Mouse (Mus musculus): ENCODE data around the gene Cdc5l.
A peak's percentile ranks its signal among the peaks of the same experiment; 100 is the strongest.

Cdc5l gene

DNA sequence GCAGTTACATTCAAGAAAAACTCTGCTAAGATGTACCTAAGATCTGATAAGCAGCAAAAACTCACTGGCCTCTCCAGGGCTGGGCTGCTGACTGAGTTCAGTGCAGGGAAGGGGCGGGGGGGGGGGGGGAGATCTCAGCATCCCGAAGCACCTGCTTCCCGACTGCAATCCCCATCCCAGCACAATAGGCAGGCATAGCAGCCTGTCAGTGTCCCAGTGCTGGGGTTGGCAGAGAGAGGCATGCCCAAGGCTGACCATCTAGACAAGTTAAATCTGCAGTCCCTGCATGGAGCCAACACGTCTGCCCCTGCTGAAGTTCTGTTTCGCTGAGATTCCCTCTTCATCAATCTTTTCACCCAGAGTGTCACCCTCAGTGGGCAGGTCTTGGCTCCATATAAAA, 63.0 kb downstream of the Cdc5l start:
- DNase-seq (ENCODE audit: low spot score in 2 of 2) = no peak

DNA sequence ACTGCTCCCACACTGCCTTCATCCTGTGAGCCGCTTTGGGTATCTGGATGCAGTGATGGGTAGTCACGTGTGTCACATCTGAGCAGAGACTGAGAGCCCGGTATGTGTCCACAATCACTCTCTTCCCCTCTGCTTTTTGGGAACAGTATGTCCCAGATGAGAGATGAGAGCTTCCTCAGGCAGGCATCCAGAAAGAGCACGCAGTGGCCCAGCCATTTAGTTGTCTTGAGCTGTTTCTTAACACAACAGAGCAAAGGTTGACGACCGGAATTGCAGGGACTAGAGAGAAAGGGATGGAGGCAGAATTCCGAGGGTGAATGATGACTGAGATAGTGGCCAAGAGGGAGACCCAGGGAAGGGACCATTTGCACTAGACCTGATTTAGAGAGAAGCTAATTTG, 68.7 kb downstream of the Cdc5l start:
- no peak for DNase-seq (ENCODE audit: low spot score in 2 of 2)

- no peak for DNase-seq (ENCODE audit: low spot score in 2 of 2)
Measured at GRCm38 (mm10) chr17:45360950-45361349, 72.6 kb downstream of the Cdc5l start.

GRCm38 (mm10) chr17:45359443-45359842, 74.1 kb downstream of the Cdc5l start:
- DNase-seq (ENCODE audit: low spot score in 2 of 2) = peak; percentile 67 to 69

DNA sequence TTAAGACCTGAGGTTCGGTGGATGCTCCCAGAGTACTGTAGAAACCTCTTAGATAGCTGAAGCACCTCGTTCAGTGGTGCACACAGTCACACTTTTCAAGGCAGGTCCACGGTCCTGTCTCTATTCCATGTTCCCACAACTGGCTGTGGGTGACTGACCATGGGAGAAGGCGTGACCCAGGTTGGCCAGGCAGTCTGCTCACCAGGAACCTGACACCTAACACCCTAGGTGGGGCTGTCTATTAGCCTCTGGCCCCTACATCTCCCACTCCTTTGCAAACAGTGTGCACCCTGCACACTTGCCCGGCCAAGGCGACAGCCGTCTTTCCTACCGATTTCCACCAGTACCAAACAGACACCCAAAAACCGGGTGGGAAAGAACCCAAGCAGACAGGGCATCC, 77.1 kb downstream of the Cdc5l start:
- DNase-seq (ENCODE audit: low spot score in 2 of 2) = no peak

DNA sequence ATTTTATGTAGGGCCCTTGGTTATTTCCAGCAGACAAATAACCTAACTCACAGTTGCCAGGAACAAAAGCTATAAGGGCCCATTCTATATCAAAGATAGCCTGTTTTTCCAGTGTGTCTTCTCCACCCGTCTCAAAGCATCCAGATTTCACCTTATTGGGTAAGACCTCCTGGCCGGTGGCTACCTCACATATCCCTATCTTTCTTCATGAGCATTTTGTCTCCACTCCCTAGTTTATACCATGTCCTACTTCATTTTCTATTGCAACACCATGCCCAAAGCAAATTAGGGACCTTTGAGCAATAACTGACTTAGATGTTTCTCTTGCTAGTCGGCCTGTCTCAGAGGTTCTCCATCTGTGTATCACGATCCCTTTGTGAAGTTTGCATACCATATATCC, 85.6 kb downstream of the Cdc5l start:
- DNase-seq (ENCODE audit: low spot score in 2 of 2) = no peak

Data from heart, adult 9 months (tissue).